Mouse (Mus musculus) cortical plate, adult 2 months (tissue): ENCODE measurements around the gene Ntn1.

Experiments
- CTCF ChIP-seq: fragments of 200-500 bp; IDR thresholded peaks from 2 replicates; pipeline ENCODE4 v1.5.1; 2011; ENCODE audit warnings: mild to moderate bottlenecking, control low read depth, low read length; ENCODE audit not compliant: insufficient read depth; ENCODE audit errors: extremely low read depth
- POLR2A ChIP-seq: fragments of 200-500 bp; IDR thresholded peaks from 2 replicates; pipeline ENCODE4 v1.6.1; 2011; ENCODE audit warnings: mild to moderate bottlenecking, low read length, control low read depth; ENCODE audit not compliant: insufficient read depth; ENCODE audit errors: extremely low read depth

GRCm38 (mm10) chr11:68348851-68349250 is 51.8 kb downstream of the Ntn1 start:
- TF ChIP-seq CTCF = no peak
- no peak for TF ChIP-seq POLR2A
